Mouse (Mus musculus) bone marrow, adult 2 months (tissue): Measurements from ENCODE around the gene Stab1.

Experiments
- CTCF ChIP-seq: fragments of 200-500 bp; IDR thresholded peaks from 2 replicates; pipeline ENCODE4 v1.5.1; 2011; ENCODE audit warnings: low read length, control low read depth; ENCODE audit not compliant: control insufficient read depth, insufficient read depth
- POLR2A ChIP-seq: fragments of 200-500 bp; IDR thresholded peaks from 2 replicates; pipeline ENCODE4 v1.6.1; 2011; ENCODE audit warnings: low read depth, mild to moderate bottlenecking, control low read depth, low read length, borderline replicate concordance; ENCODE audit not compliant: control insufficient read depth

- TF ChIP-seq POLR2A (no peak), CTCF (no peak)
These were observed 25.4 kb upstream of the Stab1 start for GRCm38 (mm10) chr14:31193791-31194190.
